Mouse (Mus musculus): ENCODE results near the gene Gadl1.

Gadl1 gene

DNA sequence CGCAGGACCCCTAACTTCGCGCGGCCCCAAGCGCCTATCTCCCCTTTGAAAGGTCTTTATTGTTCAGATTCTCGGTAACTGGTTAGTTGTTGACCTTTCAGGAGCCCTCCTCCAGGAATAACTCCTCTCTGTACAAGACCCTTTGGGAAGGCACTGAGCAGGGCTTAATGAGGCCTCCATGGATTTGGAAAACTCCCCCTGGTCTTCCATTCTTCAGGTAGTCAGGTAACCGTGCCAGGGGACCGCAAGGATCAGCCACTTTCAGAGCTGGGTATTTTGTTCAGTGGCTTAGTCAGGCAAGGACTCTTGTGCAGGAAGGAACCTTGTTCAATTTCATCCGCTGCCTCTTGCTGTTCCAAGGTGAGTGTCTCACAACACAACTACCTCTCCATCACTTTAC is at the start of gene Gadl1:
Gadl1 (plus strand) TSS at position 301 of the 400 bp plus-strand sequence.
- no peak for DNase-seq (ENCODE audit: low spot score in 2 of 2)

GRCm38 (mm10) chr9:115862802-115863201 is 46.5 kb upstream of the Gadl1 start:
- no peak for DNase-seq (ENCODE audit: low spot score in 2 of 2)

DNA sequence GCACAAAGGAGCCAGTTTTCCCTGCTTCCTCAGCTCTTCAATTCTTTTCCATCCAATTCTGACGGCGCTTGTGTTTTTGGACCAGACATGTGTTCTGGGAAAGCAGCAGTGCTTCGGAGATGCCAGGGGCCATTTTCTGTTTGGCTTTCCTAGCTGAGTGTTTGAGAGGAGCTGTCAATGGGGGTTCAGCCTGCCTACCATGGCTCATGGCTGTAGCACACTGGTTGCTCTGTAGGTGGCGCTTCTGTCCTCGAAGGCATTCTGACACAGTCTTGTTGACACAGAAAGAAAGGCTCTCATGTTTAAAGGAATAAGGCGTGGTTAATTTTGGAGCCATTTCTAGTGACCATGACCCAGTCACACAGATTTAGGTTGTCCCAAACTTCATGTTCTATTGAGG is 45.9 kb upstream of the Gadl1 start:
- DNase-seq (ENCODE audit: low spot score in 2 of 2) = no peak

DNA sequence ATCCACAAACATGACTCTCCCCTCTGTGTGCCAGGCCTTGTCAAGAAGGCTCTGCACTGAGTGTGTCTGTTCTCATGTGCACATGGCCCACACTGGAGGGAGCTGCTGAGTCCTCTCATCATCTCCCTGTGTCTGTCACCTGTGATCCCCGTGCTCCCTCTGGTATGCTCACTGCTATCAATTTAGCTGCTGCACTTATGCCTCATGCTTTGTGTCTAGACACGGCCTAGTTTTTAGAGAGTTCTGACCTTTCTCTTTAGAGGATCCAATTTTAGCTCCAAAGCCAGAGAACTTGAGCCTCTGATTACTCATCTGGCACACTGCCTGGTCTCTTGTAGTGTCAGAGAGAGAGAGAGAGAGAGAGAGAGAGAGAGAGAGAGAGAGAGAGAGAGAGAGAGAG is 42.0 kb upstream of the Gadl1 start:
- no peak for DNase-seq (ENCODE audit: low spot score in 2 of 2)

GRCm38 (mm10) chr9:115870168-115870567 is 39.1 kb upstream of the Gadl1 start:
- DNase-seq (ENCODE audit: low spot score in 2 of 2) = no peak

GRCm38 (mm10) chr9:115870640-115871039 is 38.6 kb upstream of the Gadl1 start:
- DNase-seq (ENCODE audit: low spot score in 2 of 2) = no peak

- no peak for DNase-seq (ENCODE audit: low spot score in 2 of 2)
Measured at GRCm38 (mm10) chr9:115880500-115880899, 28.8 kb upstream of the Gadl1 start.

- DNase-seq (ENCODE audit: low spot score in 2 of 2) = no peak
Measured at GRCm38 (mm10) chr9:115881137-115881536, 28.1 kb upstream of the Gadl1 start.

DNA sequence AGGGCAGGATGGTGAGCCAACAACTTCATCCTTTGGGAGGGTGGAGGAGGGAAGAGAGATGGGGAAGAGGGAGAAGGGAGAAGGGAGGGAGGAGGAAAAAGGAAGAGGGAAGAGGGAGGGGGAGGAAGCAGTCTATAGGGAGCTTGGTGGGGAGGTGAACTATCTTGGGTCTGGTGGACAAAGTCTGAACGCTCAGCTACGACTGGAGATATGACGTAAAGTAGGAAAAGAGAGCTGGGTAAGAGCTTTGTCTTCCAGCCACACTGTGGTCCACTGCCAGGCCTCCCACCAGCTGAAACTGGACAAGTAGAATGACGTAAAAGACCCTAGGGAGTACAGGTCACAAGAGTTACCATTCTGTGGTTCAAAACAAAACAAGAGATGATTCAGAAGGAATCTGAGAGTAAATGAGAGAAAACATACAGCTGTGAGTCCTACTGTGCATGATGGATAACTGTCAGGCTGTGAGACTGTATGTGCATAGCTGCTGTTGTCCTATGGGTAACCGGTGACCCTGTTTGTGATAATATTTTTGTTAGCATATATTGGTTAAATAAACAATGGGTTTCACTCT is 26.5 kb upstream of the Gadl1 start:
- DNase-seq (ENCODE audit: low spot score in 2 of 2) = no peak

GRCm38 (mm10) chr9:115883413-115883812 is 25.8 kb upstream of the Gadl1 start:
- no peak for DNase-seq (ENCODE audit: low spot score in 2 of 2)

DNA sequence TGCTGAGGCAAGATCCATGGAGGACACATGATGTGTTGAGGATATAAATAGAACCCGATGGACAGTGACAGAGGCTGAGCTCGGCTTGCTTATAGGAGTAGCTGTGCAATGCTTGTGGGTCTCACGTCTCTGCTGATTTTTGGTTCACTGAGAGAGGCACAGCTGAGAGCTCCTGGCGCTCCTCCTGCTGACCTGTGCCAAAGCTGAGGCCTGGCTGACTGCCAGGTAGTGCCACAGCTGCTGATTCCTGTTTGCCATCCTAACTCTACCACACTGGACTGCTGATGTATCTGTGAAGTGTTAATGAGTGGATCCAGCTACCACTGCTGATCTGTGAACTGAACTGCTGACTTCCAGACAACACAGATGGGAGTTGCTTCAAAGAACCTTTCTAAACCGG is 21.7 kb upstream of the Gadl1 start:
- DNase-seq (ENCODE audit: low spot score in 2 of 2) = no peak

- DNase-seq (ENCODE audit: low spot score in 2 of 2) = no peak
Measured at GRCm38 (mm10) chr9:115893131-115893530, 16.1 kb upstream of the Gadl1 start.

- no peak for DNase-seq (ENCODE audit: low spot score in 2 of 2)
Measured at GRCm38 (mm10) chr9:115893947-115894346, 15.3 kb upstream of the Gadl1 start.

GRCm38 (mm10) chr9:115908325-115908724 is 930 bp upstream of the Gadl1 start:
- DNase-seq (ENCODE audit: low spot score in 2 of 2) = no peak

DNA sequence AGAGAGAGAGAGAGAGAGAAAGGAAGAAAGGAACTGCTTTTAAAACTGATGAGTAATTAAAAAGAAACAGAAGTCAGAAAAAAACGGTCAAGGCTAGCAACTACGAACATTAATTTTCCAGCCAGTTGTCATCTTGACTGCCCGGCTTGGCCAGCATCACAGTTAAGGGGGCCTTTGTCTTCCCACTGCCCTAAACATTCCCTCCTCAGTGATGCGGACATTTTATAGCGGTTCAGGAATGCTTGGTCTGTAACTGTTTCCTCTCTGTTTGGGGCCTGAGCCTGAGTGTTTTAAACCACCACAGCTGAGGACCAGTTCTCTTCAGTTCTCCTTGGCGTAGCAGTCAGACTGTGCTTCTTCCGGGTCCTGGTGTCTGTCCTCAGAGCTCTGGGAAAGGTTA is 4.8 kb downstream of the Gadl1 start:
- no peak for DNase-seq (ENCODE audit: low spot score in 2 of 2)

DNA sequence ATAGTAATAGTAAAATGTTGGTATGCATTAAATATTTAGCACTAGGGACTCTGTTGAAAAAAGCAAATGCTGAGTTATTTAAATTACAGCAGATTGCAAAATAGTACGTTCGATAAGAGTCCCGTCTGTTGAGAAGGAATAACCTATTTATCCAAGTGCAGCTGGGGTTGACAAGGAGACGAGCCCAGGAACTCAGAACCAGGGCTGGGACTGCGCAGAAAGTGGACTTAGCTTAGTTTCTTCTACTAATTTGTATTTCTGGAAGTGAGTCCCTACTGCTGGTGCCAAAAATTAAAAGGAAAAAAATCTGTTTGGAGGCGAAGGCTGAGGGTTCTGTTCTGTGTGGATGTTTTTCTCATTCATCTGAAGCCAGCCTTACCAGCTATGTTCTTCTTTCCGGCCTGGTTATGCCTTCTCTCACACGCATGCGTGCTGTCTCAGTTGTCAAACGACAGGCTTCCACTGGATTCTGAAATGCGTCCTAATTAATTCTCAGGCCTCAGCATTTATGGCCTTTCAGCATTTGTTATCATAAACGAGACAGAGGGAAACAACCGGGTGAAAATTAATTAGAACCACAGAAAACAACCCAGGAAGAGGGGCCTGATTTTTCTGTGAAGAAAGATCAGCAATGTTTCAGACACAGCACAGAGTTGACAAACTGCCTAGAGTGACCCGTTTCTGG is 6.5 kb downstream of the Gadl1 start:
- DNase-seq (ENCODE audit: low spot score in 2 of 2) = no peak

- no peak for DNase-seq (ENCODE audit: low spot score in 2 of 2)
Measured at GRCm38 (mm10) chr9:115919736-115920135, 10.5 kb downstream of the Gadl1 start.

GRCm38 (mm10) chr9:115922662-115923061 is 13.4 kb downstream of the Gadl1 start:
- no peak for DNase-seq (ENCODE audit: low spot score in 2 of 2)

GRCm38 (mm10) chr9:115924094-115924493 is 14.8 kb downstream of the Gadl1 start:
- DNase-seq (ENCODE audit: low spot score in 2 of 2) = no peak

DNA sequence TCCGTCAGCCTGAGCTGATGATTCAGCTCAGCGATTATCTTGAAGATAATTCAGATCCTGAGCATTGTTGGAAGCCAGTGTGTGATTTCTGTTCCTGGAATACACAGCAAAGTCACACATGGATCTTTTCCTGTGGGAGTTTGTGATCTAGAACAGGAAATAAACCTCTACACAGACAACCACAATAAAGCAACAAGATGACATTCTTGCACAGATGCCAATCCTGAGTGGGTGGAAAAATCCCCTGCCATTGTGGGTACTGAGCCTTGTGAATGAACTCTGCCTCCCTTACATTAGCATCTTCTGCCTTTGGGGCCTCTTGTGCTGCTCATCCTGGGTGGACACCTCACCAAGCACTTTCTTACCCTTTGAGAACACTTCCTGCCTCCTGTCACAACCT is 22.5 kb downstream of the Gadl1 start:
- DNase-seq (ENCODE audit: low spot score in 2 of 2) = no peak

GRCm38 (mm10) chr9:115932741-115933140 is 23.5 kb downstream of the Gadl1 start:
- DNase-seq (ENCODE audit: low spot score in 2 of 2) = no peak

- no peak for DNase-seq (ENCODE audit: low spot score in 2 of 2)
Measured at GRCm38 (mm10) chr9:115933243-115933964, 24.1 kb downstream of the Gadl1 start.

DNA sequence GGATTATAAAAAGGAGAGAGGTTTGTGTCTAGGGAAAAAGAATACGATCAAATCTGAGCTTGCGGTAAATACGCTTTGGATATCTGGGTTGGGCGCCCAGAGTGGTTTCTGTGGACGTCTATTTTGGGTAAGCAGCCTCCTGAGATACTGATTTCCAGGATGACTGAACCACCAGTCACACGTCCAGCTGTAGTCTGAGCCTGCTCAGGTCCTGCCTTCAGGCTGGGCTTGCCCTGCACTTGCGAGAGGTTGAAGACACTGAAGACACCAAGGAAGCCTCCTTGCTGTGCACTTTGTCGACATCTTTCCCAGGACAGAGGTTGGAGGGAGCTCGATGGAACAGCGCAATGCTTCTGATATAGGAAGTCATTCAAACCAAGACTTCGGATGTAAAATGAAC is 25.0 kb downstream of the Gadl1 start:
- no peak for DNase-seq (ENCODE audit: low spot score in 2 of 2)
